Mouse (Mus musculus) liver, embryonic 15.5 days (tissue): ENCODE results near the gene Prima1. TPM values are rescaled to one million over a fixed set of nuclear protein-coding genes. Genes with fewer than 3 reads are reported as not detected.

Experiments
- ATAC-seq: fragments of 200-750 bp; cut with Nextera tagmentation; 2 replicates; pipeline ENCODE4 v1.8.0; 2017; ENCODE audit warnings: moderate number of reproducible peaks, mild to moderate bottlenecking, moderate library complexity; ENCODE audit not compliant: insufficient read depth
- H3K27ac ChIP-seq: fragments of 300-500 bp; sonication (generic); replicated peaks from 2 replicates; pipeline ENCODE4 v1.5.1; 2015; ENCODE audit warnings: mild to moderate bottlenecking, inconsistent platforms
- H3K27me3 ChIP-seq: fragments of 300-500 bp; sonication (generic); 2 replicates; pipeline ENCODE4 v1.6.1; 2015; ENCODE audit warnings: mild to moderate bottlenecking, inconsistent platforms
- H3K36me3 ChIP-seq: fragments of 300-500 bp; sonication (generic); replicated peaks from 2 replicates; pipeline ENCODE4 v1.6.1; 2015; ENCODE audit warnings: moderate library complexity, mild to moderate bottlenecking, inconsistent platforms
- H3K4me1 ChIP-seq: fragments of 300-500 bp; sonication (generic); replicated peaks from 2 replicates; pipeline ENCODE4 v1.6.1; 2015; ENCODE audit warnings: inconsistent platforms
- H3K4me2 ChIP-seq: fragments of 300-500 bp; sonication (generic); 2 replicates; pipeline ENCODE4 v1.6.1; 2015; ENCODE audit warnings: moderate library complexity, mild to moderate bottlenecking, inconsistent platforms
- H3K4me3 ChIP-seq: fragments of 300-500 bp; sonication (generic); replicated peaks from 2 replicates; pipeline ENCODE4 v1.5.1; 2015; ENCODE audit warnings: mild to moderate bottlenecking, inconsistent platforms
- H3K9ac ChIP-seq: fragments of 300-500 bp; sonication (generic); 2 replicates; pipeline ENCODE4 v1.6.1; 2015; ENCODE audit warnings: moderate library complexity, mild to moderate bottlenecking, inconsistent platforms
- H3K9me3 ChIP-seq: fragments of 300-500 bp; sonication (generic); replicated peaks from 2 replicates; pipeline ENCODE4 v1.6.1; 2016; ENCODE audit warnings: inconsistent platforms
- WGBS: fragments of 180-500 bp; shearing (Covaris S2); methylation state at CpG from one replicate; pipeline ENCODE4 v1.1.7; 2015; ENCODE audit warnings: mixed read lengths; ENCODE audit not compliant: insufficient replicate concordance; 5-methylcytosine and 5-hydroxymethylcytosine counted together
- polyA plus RNA-seq: library from polyadenylated mRNA; unstranded; fragments of >200 nt; fragmentation: Nextera tagmentation; extraction: Ambion mirVana; gene quantifications from 2 replicates; pipeline ENCODE4 v1.2.1, GENCODE M21; 2015

The Prima1 gene
- polyA plus RNA-seq, 1 experiment from 2014 or later: not detected

DNA sequence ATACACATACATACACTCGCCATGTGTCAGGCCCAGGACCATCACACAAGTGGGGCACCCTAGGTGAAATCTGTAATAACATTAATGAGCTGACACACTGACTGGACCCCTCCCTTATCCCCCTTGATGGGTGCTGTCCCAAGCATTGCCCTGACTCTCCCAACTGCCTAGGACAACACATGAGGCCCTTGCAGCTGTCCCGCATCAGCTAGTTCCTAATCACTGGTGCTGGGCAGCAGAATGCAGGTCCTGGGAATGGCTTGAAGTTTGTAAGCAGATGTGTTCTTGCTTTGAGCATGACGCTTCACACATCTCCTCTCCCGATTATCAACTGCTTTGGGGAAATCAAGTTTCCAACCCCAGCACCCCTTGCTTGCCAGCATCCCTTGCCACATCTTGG lies 15.8 kb downstream of the Prima1 start:
- H3K27ac ChIP-seq: no peak overlapping the region
- no peaks in the 10 kb centered on the region for H3K36me3 ChIP-seq
- H3K4me3 ChIP-seq: no peak overlapping the region
- H3K27me3 ChIP-seq: no peaks in the 10 kb centered on the region
- WGBS: 78% methylated on average over 4 of the region's 4 CpGs
- no peak for ATAC-seq
- no peak overlapping the region for H3K4me2 ChIP-seq
- H3K9me3 ChIP-seq: no peaks in the 10 kb centered on the region
- no peak overlapping the region for H3K9ac ChIP-seq
- H3K4me1 ChIP-seq: no peaks in the 10 kb centered on the region

DNA sequence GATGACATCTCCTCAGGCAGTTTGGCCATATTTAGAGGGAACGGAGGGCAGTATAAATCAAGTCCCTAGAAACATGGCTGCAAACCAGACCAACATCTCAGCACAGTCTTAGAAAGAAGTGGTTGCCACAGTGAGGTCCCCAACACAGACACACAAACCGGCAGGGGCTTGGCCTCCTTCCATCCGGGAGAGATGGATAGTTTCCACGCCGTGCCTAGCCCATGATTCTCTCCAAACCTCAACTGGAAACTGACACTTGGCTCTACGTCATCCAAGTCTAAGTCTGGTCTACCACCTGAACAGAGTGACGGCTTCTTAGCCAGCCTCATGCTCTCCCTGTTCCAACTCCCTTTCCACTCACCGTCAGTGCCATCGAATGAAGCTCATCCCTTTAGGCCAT lies 18.3 kb downstream of the Prima1 start:
- Histone ChIP-seq H3K27me3 (no peaks in the 10 kb centered on the region), H3K4me1 (no peaks in the 10 kb centered on the region), H3K36me3 (no peaks in the 10 kb centered on the region), H3K9me3 (no peaks in the 10 kb centered on the region), H3K4me3 (no peak overlapping the region), H3K4me2 (no peak overlapping the region), H3K9ac (no peak overlapping the region), H3K27ac (no peak overlapping the region)
- ATAC-seq: no peak
- 72% methylated on average over 9 of the region's 9 CpGs for WGBS

DNA sequence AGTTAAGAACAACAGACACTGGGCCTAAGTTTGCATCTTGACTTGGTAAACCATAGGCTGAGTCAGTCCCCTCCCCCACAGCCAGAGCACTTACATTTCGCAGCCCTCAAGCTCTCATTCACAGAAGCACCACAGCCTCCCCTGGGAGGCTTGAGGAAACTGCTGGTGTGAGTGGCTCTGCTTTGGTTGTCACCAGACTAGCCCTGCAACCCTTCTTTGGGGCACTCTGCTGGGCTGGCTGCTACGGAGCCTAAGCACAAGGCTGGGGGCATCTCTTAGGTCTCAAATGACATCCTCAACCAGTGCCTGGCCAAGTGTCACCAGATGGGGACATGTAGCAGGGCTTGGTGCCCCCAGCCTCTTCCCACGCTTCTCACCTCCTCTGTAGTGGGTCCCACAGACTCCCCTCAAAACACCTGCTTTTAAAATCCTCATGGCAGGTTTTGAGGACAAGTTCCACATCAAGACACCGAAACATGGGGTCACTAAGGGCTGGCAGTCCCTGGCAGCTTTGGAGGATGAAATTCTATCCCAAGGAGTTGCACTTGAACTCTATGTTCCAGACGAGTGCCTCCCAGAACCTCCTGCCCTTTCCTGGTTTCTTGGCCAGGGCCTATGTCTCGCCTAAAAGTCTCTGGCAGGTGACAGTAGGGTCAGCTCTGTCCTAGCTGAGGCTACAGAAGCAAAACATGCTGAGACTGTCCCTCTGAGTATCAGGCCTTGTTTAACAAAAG lies 25.9 kb downstream of the Prima1 start:
- no peak overlapping the region for H3K27ac ChIP-seq
- no peaks in the 10 kb centered on the region for H3K9me3 ChIP-seq
- no peak overlapping the region for H3K9ac ChIP-seq
- H3K4me1 ChIP-seq: no peaks in the 10 kb centered on the region
- no peak for ATAC-seq
- no peaks in the 10 kb centered on the region for H3K27me3 ChIP-seq
- H3K4me2 ChIP-seq: no peak overlapping the region
- no peak overlapping the region for H3K4me3 ChIP-seq
- no peaks in the 10 kb centered on the region for H3K36me3 ChIP-seq
- WGBS: 45% methylated on average over 6 of the region's 6 CpGs

DNA sequence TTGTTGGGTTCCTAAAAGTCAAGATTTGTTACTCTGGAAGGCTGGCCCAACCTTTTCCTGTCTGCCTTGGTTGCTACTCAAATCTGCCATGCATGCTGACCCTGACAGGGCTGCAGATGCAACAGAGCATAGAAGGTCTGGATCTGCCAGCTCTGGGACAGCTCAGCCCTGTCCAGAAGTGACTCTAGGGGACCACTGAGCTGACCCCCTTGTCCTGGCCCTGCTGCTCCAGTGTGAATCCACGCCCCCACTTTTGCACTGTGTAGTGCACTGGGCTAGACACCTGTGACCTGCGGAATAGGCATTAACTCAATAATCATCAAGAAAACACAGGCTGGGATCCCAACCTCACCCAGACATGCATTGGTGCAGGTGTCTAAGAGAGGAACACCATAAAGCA lies 27.2 kb downstream of the Prima1 start:
- no peak overlapping the region for H3K9ac ChIP-seq
- ATAC-seq: no peak
- no peaks in the 10 kb centered on the region for H3K27me3 ChIP-seq
- no peaks in the 10 kb centered on the region for H3K9me3 ChIP-seq
- 67% methylated on average over 2 of the region's 2 CpGs for WGBS
- H3K4me2 ChIP-seq: no peak overlapping the region
- no peaks in the 10 kb centered on the region for H3K4me1 ChIP-seq
- no peak overlapping the region for H3K4me3 ChIP-seq
- H3K36me3 ChIP-seq: no peaks in the 10 kb centered on the region
- H3K27ac ChIP-seq: no peak overlapping the region

DNA sequence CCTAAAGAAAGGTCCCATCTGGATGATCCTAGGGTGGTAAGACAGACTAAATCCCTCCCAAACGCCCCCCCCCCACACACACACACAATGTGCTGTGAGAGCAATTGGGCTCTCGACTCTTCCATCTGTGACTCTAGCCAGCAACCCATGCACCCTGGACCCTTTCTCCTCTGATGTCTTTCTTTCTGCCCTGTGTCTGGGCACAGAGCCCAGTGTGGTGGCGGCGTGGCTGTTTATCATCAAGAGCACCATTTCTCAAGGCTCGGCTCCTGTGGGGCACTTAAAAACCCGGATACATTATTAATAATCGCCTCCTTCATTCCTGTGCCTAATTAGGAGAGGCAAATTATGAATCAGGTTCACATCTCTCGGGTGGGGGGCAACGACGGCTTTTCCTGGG lies 27.7 kb downstream of the Prima1 start:
- Histone ChIP-seq H3K4me3 (no peak overlapping the region), H3K27ac (no peak overlapping the region), H3K9ac (no peak overlapping the region), H3K27me3 (no peaks in the 10 kb centered on the region), H3K4me1 (no peaks in the 10 kb centered on the region), H3K36me3 (no peaks in the 10 kb centered on the region), H3K9me3 (no peaks in the 10 kb centered on the region), H3K4me2 (no peak overlapping the region)
- 60% methylated on average over 10 of the region's 10 CpGs for WGBS
- no peak for ATAC-seq

DNA sequence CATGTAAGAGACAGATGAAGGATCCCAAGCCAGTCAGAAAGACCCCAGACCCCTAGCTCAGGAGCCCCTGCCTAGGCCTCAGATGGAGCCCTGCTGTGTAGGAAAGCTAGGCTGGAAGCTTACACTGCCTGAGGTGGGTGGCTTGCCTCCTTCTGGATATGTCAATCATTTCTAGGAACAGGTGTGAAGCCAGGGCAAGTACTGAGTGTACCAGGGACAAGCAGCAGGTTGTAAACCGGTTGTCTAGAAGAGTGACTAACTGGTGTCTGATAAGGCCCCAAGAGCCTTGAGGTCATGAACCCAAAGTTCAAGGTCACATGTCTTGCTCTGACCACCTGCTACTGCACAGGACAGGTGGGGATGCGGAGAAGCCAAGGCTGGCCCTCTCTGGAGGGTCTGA lies 28.4 kb downstream of the Prima1 start:
- H3K4me3 ChIP-seq: no peak overlapping the region
- no peak for ATAC-seq
- H3K27ac ChIP-seq: no peak overlapping the region
- H3K4me2 ChIP-seq: no peak overlapping the region
- WGBS: 66% methylated on average over 2 of the region's 2 CpGs
- no peaks in the 10 kb centered on the region for H3K36me3 ChIP-seq
- H3K9me3 ChIP-seq: no peaks in the 10 kb centered on the region
- H3K4me1 ChIP-seq: no peaks in the 10 kb centered on the region
- no peak overlapping the region for H3K9ac ChIP-seq
- H3K27me3 ChIP-seq: no peaks in the 10 kb centered on the region

DNA sequence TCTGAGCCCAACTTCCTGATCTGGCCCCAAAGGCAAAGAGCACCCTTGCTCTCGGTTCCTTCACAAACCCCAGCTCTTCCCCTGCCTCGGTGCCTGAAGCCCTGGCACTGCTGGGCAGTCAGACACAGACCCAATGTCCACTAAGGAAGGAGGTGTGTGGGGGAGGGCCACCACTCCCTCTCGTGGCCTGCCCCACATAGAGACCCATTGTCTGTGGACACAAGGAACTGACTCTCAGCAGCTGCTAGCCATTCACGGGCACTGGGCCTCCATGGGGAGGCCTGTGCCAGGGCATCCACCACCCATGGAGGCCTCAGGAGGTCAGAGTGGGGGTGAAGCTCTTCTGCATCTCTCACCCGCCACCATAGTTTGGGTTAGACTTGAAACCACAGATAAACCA lies 30.9 kb downstream of the Prima1 start:
- no peak overlapping the region for H3K4me3 ChIP-seq
- 39% methylated on average over 5 of the region's 5 CpGs for WGBS
- H3K9me3 ChIP-seq: no peaks in the 10 kb centered on the region
- no peaks in the 10 kb centered on the region for H3K27me3 ChIP-seq
- no peaks in the 10 kb centered on the region for H3K4me1 ChIP-seq
- H3K9ac ChIP-seq: no peak overlapping the region
- no peak overlapping the region for H3K27ac ChIP-seq
- ATAC-seq: no peak
- no peaks in the 10 kb centered on the region for H3K36me3 ChIP-seq
- H3K4me2 ChIP-seq: no peak overlapping the region

DNA sequence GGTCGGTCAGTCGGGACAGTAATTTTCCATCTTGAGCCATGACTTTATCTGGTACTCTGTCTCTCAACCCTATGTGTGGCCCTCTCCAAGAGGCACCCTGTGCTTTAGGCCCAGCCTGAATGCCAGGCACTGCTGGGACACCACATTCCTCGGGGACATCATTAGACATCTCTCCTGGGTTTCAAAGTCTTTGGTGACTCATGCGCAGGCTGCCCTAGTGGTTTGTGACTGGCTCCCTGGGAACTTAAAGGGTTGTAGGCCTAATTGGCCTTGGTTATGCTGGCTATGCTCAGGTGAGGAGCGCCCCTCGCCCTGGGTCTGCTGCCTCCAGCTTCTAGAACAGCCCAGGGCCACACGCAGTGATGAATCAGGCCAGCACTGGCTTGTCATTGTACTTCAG lies 32.4 kb downstream of the Prima1 start:
- Histone ChIP-seq H3K27me3 (no peaks in the 10 kb centered on the region), H3K4me2 (no peak overlapping the region), H3K27ac (no peak overlapping the region), H3K4me3 (no peak overlapping the region), H3K36me3 (no peaks in the 10 kb centered on the region), H3K9ac (no peak overlapping the region), H3K4me1 (no peaks in the 10 kb centered on the region), H3K9me3 (no peaks in the 10 kb centered on the region)
- WGBS: 72% methylated on average over 7 of the region's 7 CpGs
- ATAC-seq: no peak

DNA sequence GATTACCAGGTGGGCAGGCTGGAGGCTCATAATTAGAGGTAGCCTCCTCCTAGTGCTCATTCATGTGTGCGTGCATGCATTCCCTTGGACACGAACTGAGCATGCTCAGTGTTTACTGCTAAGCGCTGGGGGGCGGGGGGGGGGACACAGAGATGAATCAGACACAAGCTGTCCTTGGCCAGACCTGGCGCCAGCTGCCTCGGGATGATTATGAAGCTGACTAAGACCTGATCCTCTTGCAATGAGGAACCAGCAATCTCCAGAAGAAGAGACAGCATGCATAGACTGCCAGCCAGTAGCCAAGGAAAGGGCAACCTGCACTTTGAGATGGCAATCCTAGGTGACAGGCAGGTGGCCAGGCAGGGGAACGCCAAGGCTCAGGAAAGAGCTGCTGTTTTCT lies 36.4 kb downstream of the Prima1 start:
- 56% methylated on average over 7 of the region's 7 CpGs for WGBS
- H3K4me3 ChIP-seq: no peak overlapping the region
- no peak for ATAC-seq
- no peaks in the 10 kb centered on the region for H3K4me1 ChIP-seq
- H3K9ac ChIP-seq: no peak overlapping the region
- H3K27ac ChIP-seq: no peak overlapping the region
- no peaks in the 10 kb centered on the region for H3K36me3 ChIP-seq
- no peaks in the 10 kb centered on the region for H3K27me3 ChIP-seq
- no peaks in the 10 kb centered on the region for H3K9me3 ChIP-seq
- no peak overlapping the region for H3K4me2 ChIP-seq

DNA sequence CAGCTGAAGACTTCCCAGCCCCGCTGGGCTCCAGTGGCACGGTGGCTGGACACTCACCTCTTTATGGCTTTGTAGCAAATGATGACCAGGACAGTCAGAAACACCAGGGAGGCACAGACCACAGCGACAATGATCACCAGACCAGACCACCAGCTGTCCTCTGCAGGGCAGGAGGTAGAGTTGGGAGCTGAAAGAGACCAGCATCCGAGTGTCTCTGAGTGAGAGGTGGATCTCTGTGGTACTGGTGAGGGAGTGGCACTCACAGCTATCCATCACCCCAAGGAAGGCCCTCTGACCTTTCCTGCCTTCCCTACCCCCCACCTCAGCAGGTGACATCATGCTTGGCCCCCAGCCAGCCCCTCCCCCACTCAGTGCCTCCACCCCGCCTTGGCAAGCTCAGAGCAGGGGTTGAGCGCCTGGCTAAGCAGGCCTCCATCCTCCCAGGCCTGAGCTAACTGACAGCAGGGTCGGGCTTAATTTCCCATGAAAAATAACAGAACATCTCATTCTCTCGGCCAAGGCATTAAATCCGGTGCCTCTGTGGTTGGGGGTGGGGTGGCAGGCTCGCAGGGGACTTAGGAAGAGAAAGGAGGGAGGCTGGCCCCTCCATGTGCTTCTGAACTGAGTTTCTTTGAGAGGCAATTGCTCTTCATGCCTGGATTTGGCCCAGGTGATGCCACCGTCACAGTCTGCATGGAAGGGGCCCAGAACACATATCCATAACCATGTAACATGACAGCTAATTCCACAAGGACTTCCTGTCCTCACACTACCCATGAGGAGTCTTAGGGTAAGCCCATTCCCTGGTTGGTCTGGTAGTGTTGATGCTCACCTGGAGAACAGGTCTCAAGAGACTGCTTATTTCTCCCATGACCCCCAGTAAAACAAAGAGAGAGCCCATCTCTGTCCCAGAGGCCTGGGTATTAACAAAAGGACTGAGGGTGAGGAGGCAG lies 39.1 kb downstream of the Prima1 start:
- whole genome bisulfite sequencing: 32% methylated on average over 11 of the region's 11 CpGs
- Histone ChIP-seq H3K27me3 (no peaks in the 10 kb centered on the region), H3K9ac (no peak overlapping the region), H3K4me1 (no peaks in the 10 kb centered on the region), H3K9me3 (no peaks in the 10 kb centered on the region), H3K27ac (no peak overlapping the region), H3K36me3 (no peaks in the 10 kb centered on the region), H3K4me3 (no peak overlapping the region), H3K4me2 (no peak overlapping the region)
- no peak for ATAC-seq

DNA sequence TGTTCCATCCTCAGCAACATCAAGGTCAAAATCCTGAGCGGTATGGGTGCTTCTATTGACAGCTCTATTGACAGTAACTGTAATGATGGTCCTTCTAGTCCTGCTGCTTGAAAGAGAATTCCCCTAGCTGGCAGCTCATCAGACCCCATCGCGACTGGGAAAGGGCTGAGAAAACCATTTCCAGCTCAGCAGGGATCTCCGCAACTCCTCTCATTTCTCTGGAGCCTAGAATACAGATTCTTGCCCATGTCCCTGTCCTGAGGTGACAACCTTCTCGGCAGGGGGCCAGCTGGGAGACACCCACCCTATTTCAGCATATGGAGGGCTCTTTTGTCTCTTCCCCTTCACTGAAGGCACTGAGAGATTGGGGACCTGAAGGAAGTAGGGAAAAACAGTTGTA lies 49.0 kb downstream of the Prima1 start:
- 37% methylated on average over 5 of the region's 5 CpGs for WGBS
- no peak overlapping the region for H3K9ac ChIP-seq
- H3K9me3 ChIP-seq: no peaks in the 10 kb centered on the region
- no peaks in the 10 kb centered on the region for H3K4me1 ChIP-seq
- no peak overlapping the region for H3K4me3 ChIP-seq
- ATAC-seq: no peak
- H3K27ac ChIP-seq: no peak overlapping the region
- no peak overlapping the region for H3K4me2 ChIP-seq
- H3K36me3 ChIP-seq: no peaks in the 10 kb centered on the region
- no peaks in the 10 kb centered on the region for H3K27me3 ChIP-seq
